Mouse (Mus musculus): Measurements from ENCODE around the gene Nanog.

The Nanog gene

DNA sequence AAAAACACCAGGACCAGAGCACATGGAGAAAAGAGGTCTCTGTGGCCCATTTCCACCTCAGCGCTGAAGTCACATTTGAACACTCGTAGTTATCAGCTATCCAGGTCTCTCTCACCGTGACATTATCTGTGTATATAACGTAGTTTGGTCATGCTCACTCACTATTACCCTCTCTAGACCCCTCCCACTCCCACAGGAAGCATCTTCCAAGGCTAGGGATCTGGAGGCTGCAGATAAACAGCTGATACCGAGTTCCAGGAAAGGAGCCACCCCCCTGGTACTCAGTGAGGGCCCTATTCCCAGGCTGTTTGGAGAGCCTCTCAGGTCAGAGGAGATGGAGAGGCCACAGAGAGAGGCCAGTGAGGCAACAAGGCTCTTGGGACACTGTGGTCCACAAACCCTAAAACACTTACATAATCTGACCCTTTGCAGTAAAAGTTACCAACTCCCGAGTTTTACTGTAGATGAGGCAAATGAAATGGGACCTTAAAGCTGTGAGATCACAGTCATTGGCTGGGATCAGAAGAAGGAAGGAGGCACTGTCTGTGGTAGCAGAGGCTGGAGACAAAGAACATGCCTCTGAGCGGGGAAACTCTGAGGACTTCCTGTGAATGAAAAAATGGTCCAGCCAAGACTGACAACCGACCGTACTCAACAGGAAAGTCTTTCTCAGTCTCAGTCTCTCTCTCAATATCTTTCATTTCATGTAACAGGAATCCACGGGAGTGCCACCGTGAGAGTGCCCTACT lies 55.8 kb downstream of the Nanog start:
- no peak for DNase-seq (ENCODE audit: low spot score)

DNA sequence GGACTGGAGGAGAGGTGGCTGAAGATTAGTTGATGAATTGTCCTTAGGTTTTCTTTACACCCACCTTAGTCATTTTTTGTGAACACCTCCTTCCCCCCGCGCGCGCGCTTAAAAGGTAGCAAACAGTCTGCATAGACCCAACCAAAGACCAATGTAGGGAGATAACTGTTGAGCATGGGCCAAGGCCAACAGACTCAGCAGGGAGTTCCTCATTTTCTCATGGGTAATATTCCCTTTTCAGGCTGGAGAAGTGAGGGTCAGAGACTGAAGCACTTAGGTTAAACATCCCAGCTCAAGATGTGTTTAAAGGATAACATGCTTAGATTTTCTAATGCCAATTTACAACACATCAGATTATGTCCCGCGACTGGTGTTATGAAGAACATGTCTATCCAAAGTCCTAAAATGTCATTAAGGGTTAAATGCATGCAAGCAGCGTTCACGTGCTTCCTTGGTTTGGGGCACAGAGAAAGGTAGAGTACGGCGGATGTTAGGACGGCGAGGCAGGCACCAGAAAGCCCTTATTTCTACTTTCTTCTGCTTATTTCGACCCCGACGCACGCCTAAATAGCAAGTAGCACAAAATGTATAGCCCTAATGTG lies 56.7 kb downstream of the Nanog start:
- DNase-seq (ENCODE audit: low spot score) = no peak
